Mouse (Mus musculus): ENCODE measurements around the gene Ror1. TPM values are rescaled to one million over a fixed set of nuclear protein-coding genes. Genes with fewer than 3 reads are reported as not detected.

Ror1 gene
- polyA plus RNA-seq, 1 experiment: 0.06 TPM

DNA sequence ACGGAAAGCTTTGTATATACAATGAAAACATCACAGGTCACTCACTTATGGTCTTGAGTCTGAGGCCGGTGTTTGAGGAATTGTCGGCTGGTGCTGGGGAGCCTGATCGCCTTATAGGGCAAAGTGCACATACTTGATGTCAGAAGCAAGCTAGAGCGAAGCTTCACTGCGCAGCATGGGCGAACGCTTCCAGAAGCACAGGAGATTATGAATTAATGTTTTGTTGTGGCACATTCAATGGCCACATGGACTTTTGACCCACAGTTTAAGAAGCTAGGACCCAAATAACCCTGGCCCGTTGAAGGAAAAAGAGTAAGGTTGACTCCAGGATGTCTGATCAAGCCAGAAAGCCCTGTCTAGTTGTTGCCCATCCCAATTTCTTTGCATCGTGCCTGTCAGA lies 138.2 kb downstream of the Ror1 start:
- no peak overlapping the region for H3K4me2 ChIP-seq (ENCODE audit: low read depth)
- H3ac ChIP-seq (ENCODE audit: control insufficient read depth, insufficient read length): no peak overlapping the region
- H3K4me3 ChIP-seq: no peak overlapping the region
- no peaks in the 10 kb centered on the region for H3K36me3 ChIP-seq (ENCODE audit: control insufficient read depth, insufficient read depth)
- no peaks in the 10 kb centered on the region for H3K79me2 ChIP-seq (ENCODE audit: control insufficient read depth, insufficient read depth)
- no peaks in the 10 kb centered on the region for H3K27me3 ChIP-seq (ENCODE audit: control insufficient read depth, insufficient read depth, insufficient read length)
- TF ChIP-seq MYOD1 (IDR thresholded peaks at IDR 0.05; ENCODE audit: control insufficient read depth in 1 of 3, insufficient read length in 2 of 3, low read depth in 2 of 3) (no peak), TCF3 (IDR thresholded peaks at IDR 0.05; ENCODE audit: insufficient read length, low read depth) (no peak), E2F4 (IDR thresholded peaks at IDR 0.05; ENCODE audit: insufficient read depth) (no peak), CEBPB (IDR thresholded peaks at IDR 0.05; ENCODE audit: insufficient read depth, poor library complexity, severe bottlenecking) (no peak), POLR2AphosphoS2 (IDR thresholded peaks at IDR 0.05; ENCODE audit: insufficient read length, low read depth) (no peak), MYOG (IDR thresholded peaks at IDR 0.05; ENCODE audit: control insufficient read depth in 1 of 3, insufficient read depth in 1 of 3, insufficient read length in 2 of 3, low read depth in 2 of 3) (no peak), REST (IDR thresholded peaks at IDR 0.05; ENCODE audit: insufficient read depth, insufficient read length) (no peak), TCF12 (IDR thresholded peaks at IDR 0.05; ENCODE audit: insufficient read depth, poor library complexity, severe bottlenecking) (no peak), SRF (IDR thresholded peaks at IDR 0.05; ENCODE audit: control insufficient read depth, insufficient read length, low read depth) (no peak), POLR2A (IDR thresholded peaks at IDR 0.05; ENCODE audit: insufficient read length, low read depth) (no peak), USF1 (IDR thresholded peaks at IDR 0.05; ENCODE audit: low read depth) (no peak), MAX (IDR thresholded peaks at IDR 0.05; ENCODE audit: low read depth) (no peak)

DNA sequence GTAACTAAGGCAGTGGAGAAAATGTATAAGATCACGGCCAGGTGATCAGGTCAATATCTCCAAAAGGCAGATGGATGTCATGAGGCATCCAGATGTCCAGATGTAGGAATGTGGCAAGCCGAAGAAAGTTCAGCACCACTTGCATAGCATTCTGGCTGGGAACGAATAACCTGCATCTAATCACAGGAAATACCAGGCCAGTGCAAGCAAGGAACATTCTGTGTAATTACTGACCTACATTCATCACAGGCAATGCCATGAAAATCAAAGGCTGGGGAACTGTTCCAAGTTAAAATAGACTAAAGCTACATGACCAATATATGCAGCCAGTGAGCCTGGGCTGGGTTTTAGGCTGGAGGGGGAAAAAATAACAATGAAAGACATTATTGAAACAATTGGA lies 140.7 kb downstream of the Ror1 start:
- H3K4me3 ChIP-seq: no peak overlapping the region
- H3ac ChIP-seq (ENCODE audit: control insufficient read depth, insufficient read length): no peak overlapping the region
- H3K36me3 ChIP-seq (ENCODE audit: control insufficient read depth, insufficient read depth): no peaks in the 10 kb centered on the region
- no peak overlapping the region for H3K4me2 ChIP-seq (ENCODE audit: low read depth)
- H3K79me2 ChIP-seq (ENCODE audit: control insufficient read depth, insufficient read depth): no peaks in the 10 kb centered on the region
- H3K27me3 ChIP-seq (ENCODE audit: control insufficient read depth, insufficient read depth, insufficient read length): no peaks in the 10 kb centered on the region
- TF ChIP-seq MYOG (IDR thresholded peaks at IDR 0.05; ENCODE audit: control insufficient read depth in 1 of 3, insufficient read depth in 1 of 3, insufficient read length in 2 of 3, low read depth in 2 of 3) (no peak), TCF3 (IDR thresholded peaks at IDR 0.05; ENCODE audit: insufficient read length, low read depth) (no peak), MYOD1 (IDR thresholded peaks at IDR 0.05; ENCODE audit: control insufficient read depth in 1 of 3, insufficient read length in 2 of 3, low read depth in 2 of 3) (no peak), USF1 (IDR thresholded peaks at IDR 0.05; ENCODE audit: low read depth) (no peak), POLR2AphosphoS2 (IDR thresholded peaks at IDR 0.05; ENCODE audit: insufficient read length, low read depth) (no peak), MAX (IDR thresholded peaks at IDR 0.05; ENCODE audit: low read depth) (no peak), E2F4 (IDR thresholded peaks at IDR 0.05; ENCODE audit: insufficient read depth) (no peak), REST (IDR thresholded peaks at IDR 0.05; ENCODE audit: insufficient read depth, insufficient read length) (no peak), TCF12 (IDR thresholded peaks at IDR 0.05; ENCODE audit: insufficient read depth, poor library complexity, severe bottlenecking) (no peak), POLR2A (IDR thresholded peaks at IDR 0.05; ENCODE audit: insufficient read length, low read depth) (no peak), SRF (IDR thresholded peaks at IDR 0.05; ENCODE audit: control insufficient read depth, insufficient read length, low read depth) (no peak), CEBPB (IDR thresholded peaks at IDR 0.05; ENCODE audit: insufficient read depth, poor library complexity, severe bottlenecking) (no peak)

DNA sequence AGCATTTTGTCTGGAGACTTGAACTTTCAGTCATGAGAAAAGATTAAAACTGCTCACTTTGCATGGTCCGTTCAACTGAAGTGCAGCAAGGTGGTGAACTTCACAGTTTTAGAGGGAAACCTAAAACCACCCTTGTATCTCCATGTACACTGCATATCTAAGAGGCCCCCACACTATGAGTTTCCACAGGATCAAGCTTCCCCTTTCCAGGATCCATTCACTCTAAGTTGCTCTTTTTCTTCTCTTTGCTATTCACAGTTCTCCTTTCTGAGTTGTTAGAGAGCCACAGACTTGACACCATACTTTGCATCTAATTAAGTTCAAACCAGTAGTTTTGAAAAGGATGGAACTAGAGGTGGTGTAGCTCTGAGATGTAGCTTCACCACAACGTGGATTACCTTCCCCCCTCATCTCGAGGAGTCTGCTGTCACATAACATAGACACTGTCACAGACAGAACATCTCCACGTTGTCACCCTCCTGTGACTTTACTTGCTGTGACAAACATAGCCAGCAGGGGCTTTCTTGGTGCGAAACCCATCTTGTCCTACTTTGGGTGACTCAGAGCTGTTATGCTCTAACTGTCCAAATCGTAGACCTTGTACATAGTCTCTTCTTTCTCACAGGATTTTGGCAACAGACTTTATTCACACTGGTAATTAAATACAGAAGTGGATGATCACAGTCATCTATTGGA lies 146.6 kb downstream of the Ror1 start:
- Histone ChIP-seq H3ac (ENCODE audit: control insufficient read depth, insufficient read length) (no peak overlapping the region), H3K27me3 (ENCODE audit: control insufficient read depth, insufficient read depth, insufficient read length) (no peaks in the 10 kb centered on the region), H3K4me3 (no peak overlapping the region), H3K36me3 (ENCODE audit: control insufficient read depth, insufficient read depth) (no peaks in the 10 kb centered on the region), H3K79me2 (ENCODE audit: control insufficient read depth, insufficient read depth) (no peaks in the 10 kb centered on the region), H3K4me2 (ENCODE audit: low read depth) (no peak overlapping the region)
- no peak for TF ChIP-seq E2F4 (IDR thresholded peaks at IDR 0.05; ENCODE audit: insufficient read depth)
- TF ChIP-seq MAX (IDR thresholded peaks at IDR 0.05; ENCODE audit: low read depth): no peak
- no peak for TF ChIP-seq SRF (IDR thresholded peaks at IDR 0.05; ENCODE audit: control insufficient read depth, insufficient read length, low read depth)
- no peak for TF ChIP-seq USF1 (IDR thresholded peaks at IDR 0.05; ENCODE audit: low read depth)
- no peak for TF ChIP-seq POLR2A (IDR thresholded peaks at IDR 0.05; ENCODE audit: insufficient read length, low read depth)
- no peak for TF ChIP-seq POLR2AphosphoS2 (IDR thresholded peaks at IDR 0.05; ENCODE audit: insufficient read length, low read depth)
- TF ChIP-seq REST (IDR thresholded peaks at IDR 0.05; ENCODE audit: insufficient read depth, insufficient read length): no peak
- TF ChIP-seq MYOD1 (IDR thresholded peaks at IDR 0.05; ENCODE audit: control insufficient read depth in 1 of 3, insufficient read length in 2 of 3, low read depth in 2 of 3): no peak
- TF ChIP-seq CEBPB (IDR thresholded peaks at IDR 0.05; ENCODE audit: insufficient read depth, poor library complexity, severe bottlenecking): no peak
- TF ChIP-seq MYOG (IDR thresholded peaks at IDR 0.05; ENCODE audit: control insufficient read depth in 1 of 3, insufficient read depth in 1 of 3, insufficient read length in 2 of 3, low read depth in 2 of 3): no peak
- TF ChIP-seq TCF12 (IDR thresholded peaks at IDR 0.05; ENCODE audit: insufficient read depth, poor library complexity, severe bottlenecking): no peak
- TF ChIP-seq TCF3 (IDR thresholded peaks at IDR 0.05; ENCODE audit: insufficient read length, low read depth): no peak

DNA sequence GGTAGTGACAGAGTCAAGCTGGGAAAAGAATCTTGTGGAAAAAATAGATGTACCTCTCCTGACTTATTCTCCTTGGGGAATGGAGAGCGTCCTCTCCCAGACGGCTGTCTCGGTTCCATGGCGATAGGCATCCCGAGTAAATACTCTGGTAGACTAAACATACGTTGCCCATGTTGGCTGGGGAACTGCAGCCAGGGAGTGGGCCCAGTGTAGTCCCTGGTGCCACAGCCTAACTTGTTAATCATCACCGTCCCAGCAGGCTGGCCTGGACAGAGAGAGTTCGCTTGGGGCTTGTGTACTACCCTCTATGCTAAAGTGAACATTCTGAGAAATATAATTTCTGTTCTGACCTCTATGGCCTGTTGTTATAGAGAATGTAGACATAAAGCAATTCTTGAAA lies 148.7 kb downstream of the Ror1 start:
- Histone ChIP-seq H3K36me3 (ENCODE audit: control insufficient read depth, insufficient read depth) (no peaks in the 10 kb centered on the region), H3K4me3 (no peak overlapping the region), H3K27me3 (ENCODE audit: control insufficient read depth, insufficient read depth, insufficient read length) (no peaks in the 10 kb centered on the region), H3K79me2 (ENCODE audit: control insufficient read depth, insufficient read depth) (no peaks in the 10 kb centered on the region), H3K4me2 (ENCODE audit: low read depth) (no peak overlapping the region), H3ac (ENCODE audit: control insufficient read depth, insufficient read length) (no peak overlapping the region)
- TF ChIP-seq TCF3 (IDR thresholded peaks at IDR 0.05; ENCODE audit: insufficient read length, low read depth) (no peak), CEBPB (IDR thresholded peaks at IDR 0.05; ENCODE audit: insufficient read depth, poor library complexity, severe bottlenecking) (no peak), MYOD1 (IDR thresholded peaks at IDR 0.05; ENCODE audit: control insufficient read depth in 1 of 3, insufficient read length in 2 of 3, low read depth in 2 of 3) (no peak), POLR2A (IDR thresholded peaks at IDR 0.05; ENCODE audit: insufficient read length, low read depth) (no peak), E2F4 (IDR thresholded peaks at IDR 0.05; ENCODE audit: insufficient read depth) (no peak), REST (IDR thresholded peaks at IDR 0.05; ENCODE audit: insufficient read depth, insufficient read length) (no peak), MAX (IDR thresholded peaks at IDR 0.05; ENCODE audit: low read depth) (no peak), SRF (IDR thresholded peaks at IDR 0.05; ENCODE audit: control insufficient read depth, insufficient read length, low read depth) (no peak), USF1 (IDR thresholded peaks at IDR 0.05; ENCODE audit: low read depth) (no peak), POLR2AphosphoS2 (IDR thresholded peaks at IDR 0.05; ENCODE audit: insufficient read length, low read depth) (no peak), TCF12 (IDR thresholded peaks at IDR 0.05; ENCODE audit: insufficient read depth, poor library complexity, severe bottlenecking) (no peak), MYOG (IDR thresholded peaks at IDR 0.05; ENCODE audit: control insufficient read depth in 1 of 3, insufficient read depth in 1 of 3, insufficient read length in 2 of 3, low read depth in 2 of 3) (no peak)
